Mouse (Mus musculus) central nervous system, embryonic 18 days (tissue): ENCODE measurements around the gene Ube4a. TPM values are rescaled to one million over a fixed set of nuclear protein-coding genes. Genes with fewer than 3 reads are reported as not detected.

Source experiments
- polyA plus RNA-seq: library from polyadenylated mRNA; depleted of rRNA; stranded (reverse); fragments of >200 nt; gene quantifications from 2 replicates; pipeline ENCODE4 v1.2.3, GENCODE M21; 2012; rRNA removed

Gene Ube4a
- polyA plus RNA-seq = 26.6 and 29.3 TPM in 2 replicates

DNA sequence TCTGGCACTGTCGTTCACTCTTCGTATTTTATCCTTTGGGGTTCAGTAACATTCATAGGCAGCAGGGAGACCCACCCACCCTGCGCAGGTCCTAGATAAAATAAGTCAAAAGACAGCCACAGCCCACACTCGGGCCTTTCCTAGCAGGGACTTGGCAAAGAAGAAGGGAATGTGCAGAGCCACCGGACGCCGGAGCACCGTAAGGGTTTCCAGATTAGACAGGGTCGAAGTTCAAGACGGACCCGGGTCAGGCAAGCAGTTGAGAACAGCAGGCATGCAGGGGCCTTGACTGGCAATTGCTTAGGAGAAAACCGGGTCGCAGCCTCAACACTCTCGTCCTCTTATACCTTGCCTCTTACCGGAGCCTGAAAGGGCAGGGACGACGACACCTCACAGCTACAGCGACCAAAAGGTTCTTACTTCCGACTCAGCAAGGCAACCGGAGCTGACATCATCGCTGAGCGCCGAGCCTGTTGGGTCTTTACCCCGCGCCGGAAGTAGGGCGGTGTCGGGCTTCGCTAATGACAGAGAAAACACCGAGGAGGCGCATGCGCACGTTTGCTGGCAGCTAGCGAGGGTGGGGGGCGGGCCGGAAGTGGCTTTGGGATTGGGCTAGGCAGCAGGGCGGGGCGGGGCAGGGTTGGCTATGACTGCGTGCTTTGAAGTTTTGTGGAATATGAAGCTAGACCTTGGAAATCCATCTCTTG lies at the start of gene Ube4a:
Gene Ube4a, minus strand, starts transcription at position 475 of the 707 bp plus-strand sequence.

DNA sequence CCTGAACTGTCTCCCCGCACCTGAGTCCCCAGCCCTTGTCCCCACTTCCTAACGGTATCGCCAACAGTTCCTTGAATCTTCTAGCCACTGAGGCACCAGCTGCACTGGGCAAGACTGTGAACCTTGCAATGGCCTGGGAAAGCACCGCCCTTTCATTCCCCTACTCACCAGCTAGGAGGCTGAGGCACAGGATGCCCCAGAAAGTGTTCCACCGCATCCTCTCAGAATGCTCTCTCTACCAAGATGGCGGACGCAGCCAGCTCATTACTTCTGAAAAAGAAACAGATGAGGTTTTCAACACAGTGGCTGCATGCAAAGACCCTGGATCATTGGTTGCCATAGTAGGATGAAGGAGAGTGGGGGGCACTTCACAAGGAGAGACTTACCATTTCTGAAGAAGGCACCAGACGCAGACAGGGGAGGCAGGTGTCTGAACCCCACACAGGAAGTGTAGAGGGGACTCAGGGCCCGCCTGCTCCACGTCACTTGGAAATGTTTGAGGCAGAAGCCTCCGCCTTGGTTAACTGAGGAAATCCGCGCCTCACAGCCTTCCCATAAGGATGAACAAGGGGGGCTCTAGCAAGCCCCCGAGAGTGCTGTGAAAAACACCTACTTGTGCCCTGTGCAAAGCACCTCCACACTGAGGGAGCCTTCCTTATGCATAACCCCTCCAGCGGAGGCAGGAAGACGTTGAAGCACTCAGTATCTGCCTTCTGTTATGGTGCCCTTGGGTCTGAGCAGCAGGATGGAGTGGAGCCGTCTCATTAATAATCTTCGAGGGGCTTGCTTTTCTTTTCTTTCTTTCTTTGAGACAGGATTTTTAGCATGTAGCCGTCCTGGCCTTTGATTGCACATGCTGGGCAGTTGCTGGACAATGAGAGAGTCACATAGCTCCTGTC lies 44.0 kb upstream of the Ube4a start, which contains the start of gene Cd3e:
Gene Cd3e, minus strand, starts transcription at position 448 of the 899 bp plus-strand sequence.

GRCm38 (mm10) chr9:44981676-44982075 lies 16.3 kb upstream of the Ube4a start, which contains the start of gene Cd3d:
Gene Cd3d (plus strand): TSS chr9:44981786.

DNA sequence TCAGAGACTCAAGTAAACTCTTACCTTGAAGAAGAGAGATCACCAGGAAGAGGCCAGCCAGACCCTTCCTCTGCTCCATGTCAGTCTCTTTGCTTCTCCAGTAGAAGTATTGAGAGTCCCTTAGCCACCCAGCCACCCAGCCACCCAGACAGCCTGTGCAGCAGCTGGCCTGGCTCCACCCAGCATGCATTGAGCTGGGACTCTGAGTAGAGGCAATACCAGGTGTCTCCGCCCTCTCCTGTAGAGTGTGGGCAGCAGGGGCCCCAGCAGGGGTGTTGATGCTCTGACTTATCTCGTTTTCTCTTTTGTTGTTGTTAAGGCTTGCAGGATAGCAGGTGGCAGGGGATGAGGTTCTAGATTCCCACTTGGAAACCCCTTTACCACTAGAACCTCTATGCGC lies 14.8 kb upstream of the Ube4a start, which contains the start of gene Cd3g:
Gene Cd3g, minus strand, starts transcription at position 190 of the 400 bp plus-strand sequence.

DNA sequence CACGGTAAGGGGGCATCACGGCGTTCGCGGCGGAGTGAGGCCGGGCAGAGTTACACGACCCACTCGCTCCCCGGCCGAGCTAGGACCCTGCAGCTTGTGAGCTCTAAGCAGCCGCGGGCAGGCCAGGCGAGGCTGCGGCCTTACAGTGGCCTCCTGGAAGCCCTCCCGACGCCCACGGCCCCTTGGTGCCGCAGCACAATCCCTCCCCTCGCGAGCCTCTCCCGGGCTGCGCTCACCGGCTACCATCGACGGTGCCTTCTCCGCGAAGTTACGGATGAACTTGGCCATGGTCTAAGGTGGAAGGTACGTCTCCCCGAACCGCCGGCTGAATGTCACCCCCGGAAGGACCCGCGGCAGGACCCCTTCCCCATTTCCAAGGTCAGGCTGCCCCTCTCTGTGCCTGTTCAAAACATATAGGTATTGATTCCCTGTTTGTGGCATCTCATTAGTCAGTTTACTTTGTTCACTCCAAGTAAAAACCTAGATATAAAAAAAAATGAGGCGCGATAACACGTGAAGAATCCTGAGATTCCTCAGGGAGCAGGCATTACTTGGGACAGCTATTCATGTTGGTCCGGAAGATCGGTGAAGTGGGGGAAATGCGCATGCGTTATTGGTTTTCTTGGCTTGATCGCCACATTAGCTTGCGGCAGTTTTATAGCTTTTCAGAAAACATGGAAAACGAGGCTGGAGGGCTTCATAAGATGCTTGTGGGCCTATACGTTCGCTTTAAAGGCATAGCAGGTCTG lies 44.9 kb downstream of the Ube4a start, which contains the start of gene Atp5l:
Gene Atp5l, minus strand, starts transcription at position 369 of the 749 bp plus-strand sequence.

GRCm38 (mm10) chr9:44881221-44881871 lies 84.1 kb downstream of the Ube4a start, which contains the start of gene Kmt2a:
Gene Kmt2a (minus strand): TSS chr9:44881296.

Other genes starting within 250 kb of the Ube4a start
- 120 and 130 TPM in 2 replicates for gene Phldb1, start 230.4 kb downstream of the Ube4a start, polyA plus RNA-seq
- gene Arcn1, start 197.8 kb downstream of the Ube4a start, polyA plus RNA-seq = 60.5 and 65.2 TPM in 2 replicates
- 133 and 134 TPM in 2 replicates for gene Ift46, start 197.7 kb downstream of the Ube4a start, polyA plus RNA-seq
- gene Tmem25, start 166.3 kb downstream of the Ube4a start, polyA plus RNA-seq = 37.2 and 38.0 TPM in 2 replicates
- 0.95 and 1.4 TPM in 2 replicates for gene Ttc36, start 162.5 kb downstream of the Ube4a start, polyA plus RNA-seq
- 24.3 and 28.4 TPM in 2 replicates for gene Kmt2a, start 84.3 kb downstream of the Ube4a start, polyA plus RNA-seq
- 674 and 804 TPM in 2 replicates for gene Atp5l, start 44.9 kb downstream of the Ube4a start, polyA plus RNA-seq
- gene Cd3g, start 14.8 kb upstream of the Ube4a start, polyA plus RNA-seq = not detected in 2 replicates
- gene Cd3d, start 16.2 kb upstream of the Ube4a start, polyA plus RNA-seq = not detected in 2 replicates
- not detected in 2 replicates for gene Cd3e, start 44.0 kb upstream of the Ube4a start, polyA plus RNA-seq
- gene Mpzl2, start 74.2 kb upstream of the Ube4a start, polyA plus RNA-seq = 1.6 and 4.1 TPM in 2 replicates
- 0.90 and 1.2 TPM in 2 replicates for gene Mpzl3, start 89.6 kb upstream of the Ube4a start, polyA plus RNA-seq
- 0.07 and 0.17 TPM in 2 replicates for gene Jaml, start 113.6 kb upstream of the Ube4a start, polyA plus RNA-seq
- 10.3 and 10.8 TPM in 2 replicates for gene Scn2b, start 152.2 kb upstream of the Ube4a start, polyA plus RNA-seq
- gene Scn4b, start 172.8 kb upstream of the Ube4a start, polyA plus RNA-seq = 0.38 and 0.80 TPM in 2 replicates
- gene BC049352, start 216.4 kb upstream of the Ube4a start, polyA plus RNA-seq = 0.32 and 0.51 TPM in 2 replicates
- gene Tmprss4, start 238.5 kb upstream of the Ube4a start, polyA plus RNA-seq = 0.14 TPM in 1 of 2 replicates, not detected in the other